Comparison of ENCODE assay signal across 17 mouse cellular contexts in genomic region chr7:92220619-92221018, GRCm38 (mm10).
"Had no signal": no experiment of that assay in that cellular context is flagged by ENCODE, and none has a peak within 500 bp of the region (broad histone marks: within the 10 kb centered on the region; RNA-seq: fewer than 3 reads in every experiment).

No protein-coding gene starts in this region.

- H3K27ac ChIP-seq: liver, embryonic 14.5 days; midbrain, embryonic 10.5 days; midbrain, embryonic 12.5 days; neural tube, embryonic 13.5 days; neural tube, embryonic 15.5 days; stomach, embryonic 15.5 days; stomach, postnatal 0 days had no signal

- DNase-seq: lung, adult 18-20 months; lung, embryonic 14.5 days; lung, postnatal 10 days; lung, postnatal 4 days; midbrain, embryonic 14.5 days; right cerebral cortex, postnatal 14 days; thymus, adult 2 months; thymus, postnatal 25 days had no signal

- H3K36me3 ChIP-seq: midbrain, embryonic 10.5 days; midbrain, embryonic 12.5 days; neural tube, embryonic 13.5 days; neural tube, embryonic 15.5 days; stomach, embryonic 15.5 days had no signal

- H3K9ac ChIP-seq: liver, embryonic 14.5 days; lung, embryonic 14.5 days; midbrain, embryonic 12.5 days; neural tube, embryonic 13.5 days; neural tube, embryonic 15.5 days; stomach, embryonic 15.5 days had no signal

- H3K4me3 ChIP-seq: midbrain, embryonic 10.5 days; midbrain, embryonic 12.5 days; myocyte; neural tube, embryonic 13.5 days; neural tube, embryonic 15.5 days; stomach, embryonic 15.5 days had no signal

- H3K27me3 ChIP-seq: midbrain, embryonic 12.5 days; neural tube, embryonic 13.5 days; neural tube, embryonic 15.5 days; stomach, embryonic 15.5 days had no signal

- ATAC-seq: midbrain, embryonic 16.5 days had no signal

- H3K4me1 ChIP-seq: midbrain, embryonic 10.5 days; midbrain, embryonic 12.5 days; neural tube, embryonic 13.5 days; neural tube, embryonic 15.5 days; stomach, embryonic 15.5 days had no signal

- H3K9me3 ChIP-seq: midbrain, embryonic 10.5 days; midbrain, embryonic 12.5 days; neural tube, embryonic 13.5 days; neural tube, embryonic 15.5 days; stomach, embryonic 15.5 days had no signal

- H3K4me2 ChIP-seq: lung, embryonic 14.5 days; midbrain, embryonic 12.5 days; neural tube, embryonic 13.5 days; neural tube, embryonic 15.5 days; stomach, embryonic 15.5 days had no signal
